Mouse (Mus musculus) CD4-positive naive resting alpha-beta T cell, adult 57 days (primary cell): ENCODE results near the gene Gm4070. TPM values are rescaled to one million over a fixed set of nuclear protein-coding genes. Genes with fewer than 3 reads are reported as not detected.

ENCODE experiments used
- total RNA-seq: library from RNA; stranded (reverse); gene quantifications from one replicate; pipeline ENCODE4 v1.2.4, GENCODE M21; 2023

The Gm4070 gene
- total RNA-seq = 58.7 TPM

DNA sequence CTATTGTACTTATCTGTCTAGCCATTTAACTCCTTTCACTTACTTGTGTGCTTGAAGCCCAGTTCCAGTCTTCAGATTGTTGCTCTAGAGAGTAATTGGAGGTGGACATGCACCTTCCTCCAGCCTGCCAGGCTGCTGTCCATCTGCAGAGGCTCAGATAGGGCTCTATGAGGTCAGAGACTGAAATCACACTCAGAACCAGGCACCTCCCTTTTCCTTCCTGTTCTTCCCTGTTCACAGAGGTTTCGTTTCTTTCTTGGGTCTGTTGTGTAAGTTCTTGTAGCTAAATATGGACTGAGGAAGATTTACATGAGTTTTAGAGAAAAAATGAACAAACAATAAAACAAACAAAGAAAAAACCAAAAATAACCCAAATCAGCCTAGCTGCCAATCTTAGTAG, at the start of gene Gm4070:
Gene Gm4070, minus strand, starts transcription at position 156 of the 400 bp plus-strand sequence.

Other genes starting within 250 kb of the Gm4070 start
- gene Ilk, start 217.4 kb downstream of the Gm4070 start, total RNA-seq = 102 TPM
- gene Rrp8, start 216.6 kb downstream of the Gm4070 start, total RNA-seq = 31.7 TPM
- 203 TPM for gene Taf10, start 209.6 kb downstream of the Gm4070 start, total RNA-seq
- gene Tpp1, start 201.7 kb downstream of the Gm4070 start, total RNA-seq = 43.5 TPM
- 0.24 TPM for gene Dchs1, start 166.3 kb downstream of the Gm4070 start, total RNA-seq
- 56.7 TPM for gene Mrpl17, start 142.9 kb downstream of the Gm4070 start, total RNA-seq